Mouse (Mus musculus): Measurements from ENCODE around the gene Fignl1. TPM values are rescaled to one million over a fixed set of nuclear protein-coding genes. Genes with fewer than 3 reads are reported as not detected.

Fignl1 gene
- total RNA-seq (2021): under 1 TPM; 0.59 to 0.60 TPM

DNA sequence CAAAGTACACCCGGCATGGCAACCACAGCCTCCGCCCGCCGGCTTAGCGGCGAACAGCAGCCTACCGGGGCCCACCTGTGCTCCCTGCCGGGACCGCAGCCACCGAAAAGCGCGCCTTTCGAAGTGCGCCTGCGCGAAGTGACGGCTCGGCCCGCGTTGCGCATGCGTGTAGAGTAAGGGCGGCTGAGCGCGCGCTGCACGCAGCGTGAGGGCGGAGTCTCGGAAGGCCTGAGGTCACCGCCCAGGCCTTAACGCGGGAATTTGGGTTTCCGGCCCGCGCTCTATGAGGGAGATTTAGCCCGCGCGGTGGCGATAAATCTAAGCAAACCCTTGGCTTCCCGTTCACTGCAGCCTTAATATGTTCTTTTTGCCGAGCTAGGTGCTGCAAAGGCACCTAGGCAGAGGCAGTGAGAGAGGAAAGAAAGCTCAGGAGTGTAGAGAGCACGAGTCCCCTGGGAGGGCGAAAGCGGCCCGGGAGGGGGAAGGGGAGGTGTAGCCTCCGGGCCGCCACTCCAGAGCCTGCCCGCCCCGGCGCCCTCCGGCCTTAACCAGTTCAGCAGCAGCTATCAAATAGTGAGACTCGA lies at the start of gene Fignl1:
Fignl1 (minus strand) TSS at position 143 of the 584 bp plus-strand sequence.
- peak; percentile 88 for DNase-seq (ENCODE audit: low spot score)
- intact Hi-C loops (cut with DNase I): no loop called here

DNA sequence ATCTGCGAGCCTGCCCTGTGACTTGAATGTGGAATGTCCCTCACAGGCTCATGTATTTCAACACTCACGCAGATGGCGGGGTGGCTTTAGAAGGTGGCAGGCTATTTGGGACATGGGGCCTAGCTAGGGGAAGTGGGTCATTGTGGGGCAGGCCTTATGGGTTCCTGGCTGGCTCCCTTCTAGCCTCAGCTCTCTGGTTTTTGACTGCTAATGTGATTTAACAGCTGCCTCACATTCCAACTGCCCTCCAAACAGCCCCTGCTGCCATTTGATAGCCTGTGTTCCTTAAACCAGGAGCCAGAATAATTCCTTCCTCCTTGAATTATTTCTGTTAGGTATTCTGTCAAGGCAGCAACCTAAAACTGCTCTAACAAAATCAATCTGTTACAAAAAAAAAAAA lies 48.2 kb upstream of the Fignl1 start:
- intact Hi-C loops (cut with DNase I): no loop called here
- no peak for DNase-seq (ENCODE audit: low spot score)

DNA sequence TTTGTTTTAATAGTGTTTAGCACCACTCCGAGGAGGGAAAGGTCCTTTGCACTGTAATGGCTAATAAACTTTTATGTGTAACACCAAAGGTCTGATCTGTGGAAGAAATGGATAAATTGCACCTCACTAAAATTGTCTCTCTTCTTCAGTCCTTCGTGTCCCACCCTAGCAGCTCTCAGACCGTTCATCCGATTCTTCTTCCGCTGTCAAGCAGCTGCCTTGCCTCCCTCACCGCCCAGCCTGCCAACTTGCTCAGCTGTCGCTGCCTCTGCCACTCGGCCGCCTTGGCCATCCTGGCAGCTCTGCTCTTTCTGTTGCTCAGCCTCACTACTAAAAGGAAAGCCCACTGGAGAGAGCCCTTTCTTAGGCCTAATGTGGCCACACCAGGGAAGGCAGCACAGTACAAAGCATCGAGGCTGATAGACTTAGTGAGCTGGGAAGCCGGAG lies 46.9 kb upstream of the Fignl1 start:
- DNase-seq (ENCODE audit: low spot score): no peak
- intact Hi-C loops (cut with DNase I): no loop called here

DNA sequence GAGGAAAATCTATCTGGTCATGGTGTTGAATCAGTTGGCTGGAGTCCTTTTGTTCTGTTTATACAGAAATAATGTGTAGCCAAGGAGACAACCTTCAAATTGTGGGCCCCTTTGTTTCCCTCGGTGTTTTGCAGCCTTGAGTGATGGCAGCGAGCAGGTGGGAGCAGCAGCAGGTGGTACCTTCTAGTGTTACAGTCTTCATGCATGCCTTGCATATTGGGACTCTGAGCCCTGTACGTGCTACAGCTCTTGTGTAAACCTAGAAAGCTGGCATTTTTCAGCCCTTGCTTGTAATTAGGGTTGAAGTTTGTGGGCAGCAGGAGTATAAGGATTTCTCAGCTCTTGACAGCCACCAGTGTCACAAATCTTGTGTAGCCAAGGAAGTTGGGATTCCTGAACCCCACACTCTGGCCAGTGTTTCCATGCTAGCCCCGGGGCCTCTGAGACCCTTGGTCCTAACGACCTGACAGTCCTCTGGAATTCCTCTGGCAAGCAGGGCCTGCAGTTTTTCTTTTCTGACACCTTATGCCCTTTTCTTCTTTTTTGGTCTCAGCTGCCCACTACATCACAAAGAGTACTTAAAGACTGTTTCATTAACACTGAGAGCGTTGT lies 46.4 kb upstream of the Fignl1 start:
- intact Hi-C loops (cut with DNase I): no loop called here
- no peak for DNase-seq (ENCODE audit: low spot score)

DNA sequence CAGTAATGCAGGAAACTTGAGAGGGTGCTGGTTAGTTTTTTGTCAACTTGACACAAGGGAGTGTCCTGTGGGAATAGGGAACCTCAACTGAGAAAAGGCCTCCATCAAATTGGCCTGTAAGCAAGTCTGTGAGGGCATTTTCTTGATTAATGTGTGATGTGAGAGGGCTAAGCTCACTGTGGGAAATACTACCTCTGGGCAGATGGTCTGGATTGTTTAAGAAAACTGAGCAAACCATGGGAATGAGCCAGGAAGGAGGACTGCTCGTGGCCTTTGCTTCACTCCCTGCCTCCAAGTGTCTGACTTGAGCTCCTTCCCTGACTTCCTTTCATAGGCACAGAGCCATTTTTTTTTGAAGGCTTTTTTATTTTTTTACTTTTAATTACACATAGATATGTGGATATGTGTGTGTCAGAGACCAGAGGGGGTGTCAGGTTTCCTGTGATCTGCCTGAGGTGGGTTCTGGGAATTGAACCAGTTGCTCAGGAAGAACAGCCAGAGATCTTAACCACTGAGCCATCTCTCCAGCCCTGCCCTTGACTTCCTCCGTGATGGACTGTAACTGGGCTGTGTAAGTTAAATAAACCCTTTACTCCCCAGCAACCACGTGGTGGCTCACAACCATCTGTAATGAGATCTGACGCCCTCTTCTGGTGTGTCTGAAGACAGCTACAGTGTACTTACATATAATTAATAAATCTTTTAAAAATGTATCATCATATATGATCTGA lies 45.1 kb upstream of the Fignl1 start:
- intact Hi-C loops (cut with DNase I): no loop called here

DNA sequence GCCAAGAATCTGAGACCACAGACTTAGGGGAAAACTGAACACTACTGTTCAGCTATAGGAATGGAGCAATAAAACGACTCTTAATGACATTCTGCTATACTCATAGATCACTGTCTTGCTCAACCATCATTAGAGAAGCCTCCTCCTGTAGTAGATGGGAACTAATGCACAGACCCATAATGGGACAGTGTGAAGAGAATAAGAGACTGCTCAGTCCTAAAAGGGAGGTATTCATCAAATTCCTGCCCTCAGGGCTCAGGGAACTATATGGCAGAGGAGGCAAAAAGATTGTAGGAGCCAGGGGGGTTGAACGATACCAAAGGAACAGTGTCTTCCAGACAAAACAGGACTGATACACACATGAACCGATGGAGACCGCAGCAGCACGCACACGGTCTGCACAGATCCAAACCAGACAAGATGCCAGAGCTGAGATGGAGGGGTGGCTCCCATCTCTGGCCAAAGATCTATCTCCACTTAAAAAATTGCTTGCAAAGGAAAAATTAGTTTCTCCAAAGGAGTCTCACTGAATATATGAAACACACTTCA lies 43.3 kb upstream of the Fignl1 start:
- no peak for DNase-seq (ENCODE audit: low spot score)
- intact Hi-C loops (cut with DNase I): no loop called here

More for the DNA sequence above, 45.1 kb upstream of the Fignl1 start:
- DNase-seq (ENCODE audit: low spot score): no peak

DNA sequence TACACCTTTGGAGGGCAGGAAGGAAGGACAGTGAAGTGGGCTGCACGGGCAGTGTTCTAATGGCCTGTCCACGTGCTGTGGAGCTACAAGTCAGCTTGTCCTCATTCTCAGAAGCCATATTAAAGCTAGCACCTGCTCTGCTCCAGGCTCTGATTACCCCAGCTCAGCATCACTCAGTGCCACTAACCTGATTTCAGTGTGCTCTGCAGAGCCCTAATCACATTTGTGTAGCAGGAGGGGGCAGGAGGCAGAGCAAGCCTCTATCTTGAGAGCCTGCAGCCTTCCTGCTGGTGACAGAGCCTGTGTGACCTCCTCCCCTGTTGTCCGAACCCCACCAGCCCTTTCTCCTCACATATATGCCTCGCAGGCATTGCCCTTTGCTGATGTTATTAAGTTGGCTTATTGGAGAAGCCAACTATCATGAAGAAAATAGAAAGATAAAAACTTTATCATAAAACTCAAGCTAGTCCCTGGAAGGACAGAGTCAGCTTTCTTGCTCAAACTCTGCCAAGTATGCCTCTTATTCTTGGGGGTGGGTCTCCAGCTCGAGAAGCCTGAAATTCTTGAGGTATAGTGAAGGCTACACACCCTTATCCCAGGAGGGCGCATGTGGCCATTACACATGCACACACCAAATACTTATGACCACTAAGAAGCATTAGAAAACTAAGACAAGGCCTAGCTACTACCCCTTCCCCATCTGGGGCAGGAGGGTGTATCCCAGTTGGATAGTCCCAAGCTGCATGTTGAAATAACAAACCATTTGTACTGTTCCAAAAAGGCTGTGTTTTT lies 41.9 kb upstream of the Fignl1 start:
- DNase-seq (ENCODE audit: low spot score): no peak
- intact Hi-C loops (cut with DNase I): no loop called here

DNA sequence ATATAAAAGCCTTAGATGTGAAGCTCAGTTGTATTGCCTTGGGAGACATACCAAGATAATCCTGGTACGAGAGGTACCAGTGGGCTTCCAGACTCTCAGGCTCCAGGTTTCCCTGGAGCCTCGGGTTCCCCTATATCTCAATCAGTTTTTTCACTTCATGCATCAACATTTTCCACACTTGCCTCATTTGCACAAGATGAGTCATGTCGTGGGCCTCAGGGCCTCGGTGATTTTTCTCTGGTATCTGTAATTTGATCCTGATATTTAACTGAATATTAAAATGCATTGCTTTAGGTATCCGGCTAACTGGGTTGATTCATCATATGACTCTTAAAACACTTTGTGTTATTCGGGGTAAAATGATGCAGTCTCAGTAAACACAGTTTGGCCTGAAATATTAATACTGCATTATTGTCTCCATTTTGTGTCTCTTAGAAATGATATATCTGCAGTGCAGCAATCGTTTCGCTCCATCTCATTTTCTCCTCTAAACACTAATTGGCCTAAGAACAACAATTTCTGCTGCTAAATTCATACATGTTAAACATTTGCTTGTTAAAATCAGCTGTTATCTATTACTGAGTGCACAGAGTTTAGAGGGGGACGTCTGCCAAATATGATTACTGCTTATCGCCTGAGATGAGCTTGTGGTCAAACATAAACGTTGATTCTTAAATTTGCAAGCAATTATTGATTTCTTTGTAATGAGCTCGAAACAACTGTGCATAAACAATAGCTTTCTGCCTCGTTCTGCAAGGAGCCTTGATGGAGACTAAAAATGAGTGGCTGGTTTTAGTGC lies 41.0 kb upstream of the Fignl1 start:
- intact Hi-C loops (cut with DNase I): no loop called here
- DNase-seq (ENCODE audit: low spot score): no peak

DNA sequence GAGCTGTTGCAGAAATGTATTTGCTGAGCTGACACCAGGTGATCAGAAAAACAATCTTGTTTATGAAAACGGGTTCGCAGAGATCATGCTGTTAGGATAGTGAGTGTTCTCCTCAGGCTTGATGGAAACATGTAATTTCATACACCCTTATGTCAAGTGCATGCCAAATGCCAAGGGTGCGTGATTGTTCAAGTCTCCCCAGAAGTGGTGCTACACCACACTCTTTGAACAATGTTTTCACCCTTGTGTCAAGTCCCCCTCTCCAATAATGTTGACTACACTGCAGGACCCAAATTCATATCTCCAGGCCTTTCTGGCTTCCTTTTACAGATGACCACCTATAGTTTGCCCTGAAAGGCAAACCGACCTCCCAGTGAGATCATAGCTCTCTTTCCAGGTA lies 39.7 kb upstream of the Fignl1 start:
- no peak for DNase-seq (ENCODE audit: low spot score)
- intact Hi-C loops (cut with DNase I): no loop called here

DNA sequence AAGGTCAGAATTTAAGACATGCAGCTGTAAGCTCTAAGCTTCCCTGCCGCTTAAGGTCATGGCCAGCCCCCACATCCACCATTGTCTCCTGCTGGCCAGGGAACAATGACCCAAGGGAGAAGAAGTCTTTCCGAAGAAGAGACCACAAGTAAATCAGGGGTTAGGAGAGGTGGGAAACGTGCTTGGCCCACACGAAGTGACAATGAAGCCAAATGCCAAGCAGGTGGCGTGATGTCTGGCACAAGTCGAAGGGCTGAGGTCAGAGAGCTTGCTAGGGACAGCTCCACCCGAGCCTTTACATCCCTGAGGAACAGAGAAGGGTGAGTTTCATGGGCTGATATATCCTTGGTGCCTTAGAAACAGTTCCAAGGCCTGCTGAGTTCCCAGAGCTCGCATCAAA lies 36.3 kb upstream of the Fignl1 start:
- intact Hi-C loops (cut with DNase I): no loop called here
- peak; percentile 21 for DNase-seq (ENCODE audit: low spot score)

DNA sequence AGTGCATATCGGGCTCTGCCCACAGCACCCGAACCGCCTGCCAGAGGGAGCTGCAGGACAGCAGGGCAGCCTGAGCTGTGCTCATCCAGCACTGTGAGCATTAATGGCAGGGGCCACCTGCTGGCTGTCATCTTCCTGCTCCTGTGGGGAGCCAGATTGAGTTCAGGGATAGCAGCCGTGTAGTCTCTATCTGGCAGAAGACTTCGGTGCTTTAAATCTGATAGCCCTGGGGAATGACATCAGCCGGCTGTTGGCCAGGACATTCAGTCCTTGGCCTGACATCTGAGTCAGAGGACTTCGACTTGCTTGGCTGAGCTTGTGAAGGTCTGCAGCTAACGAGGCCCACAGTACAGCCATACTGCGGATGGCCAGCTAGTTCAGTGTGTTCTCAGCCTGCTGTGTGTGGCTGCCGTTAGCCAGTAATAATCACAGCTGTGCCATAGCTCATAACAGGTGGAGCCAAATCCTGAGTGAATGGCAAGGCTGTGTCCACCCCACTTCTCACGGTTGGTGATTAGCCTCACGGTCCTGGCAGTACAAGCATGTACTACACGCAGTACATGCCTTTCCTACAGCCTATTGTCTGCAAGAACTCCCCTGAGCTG lies 35.7 kb upstream of the Fignl1 start:
- intact Hi-C loops (cut with DNase I): loop anchor here (1.0 kb wide), 1 partner anchor 129 kb away; no protein-coding TSS in a partner anchor
- peak; percentile 86 for DNase-seq (ENCODE audit: low spot score)

DNA sequence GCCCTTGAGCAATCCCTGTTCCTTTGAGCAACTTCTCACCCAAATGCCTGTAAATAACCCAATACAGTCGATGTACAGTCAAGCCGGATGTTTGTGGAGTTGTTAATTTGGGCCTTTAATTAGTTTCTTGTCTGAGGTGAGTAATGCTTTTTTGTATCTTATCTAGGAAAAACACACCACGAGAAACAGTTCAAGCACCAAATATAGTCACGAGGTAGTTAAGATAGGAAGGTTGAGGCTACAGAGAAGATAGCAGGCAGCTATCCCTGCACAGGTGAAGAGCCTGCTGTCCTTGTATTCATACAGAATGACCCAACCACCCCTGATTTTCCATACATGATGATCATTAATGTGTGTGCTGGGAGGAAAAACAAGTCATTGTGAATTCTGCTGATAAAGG lies 32.8 kb upstream of the Fignl1 start:
- intact Hi-C loops (cut with DNase I): no loop called here
- no peak for DNase-seq (ENCODE audit: low spot score)

DNA sequence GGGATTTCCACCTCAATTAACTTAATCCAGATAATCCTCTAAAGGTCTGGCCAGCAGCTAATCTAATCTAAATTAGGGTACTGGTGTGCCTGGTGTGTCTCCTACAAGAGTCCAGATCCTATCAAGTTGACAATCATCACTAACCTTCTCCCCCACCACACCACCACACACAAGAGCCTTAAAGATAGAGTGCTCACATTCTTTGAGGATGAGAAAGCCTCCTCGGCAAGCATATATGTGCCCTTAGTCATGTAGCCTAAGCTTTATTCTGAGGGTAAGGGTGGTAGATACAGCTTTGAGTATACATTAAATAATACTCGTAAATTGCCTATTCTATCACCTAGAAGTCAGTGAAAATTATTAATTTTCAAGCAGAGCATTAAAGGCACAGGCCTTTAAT lies 32.0 kb upstream of the Fignl1 start:
- DNase-seq (ENCODE audit: low spot score): no peak
- intact Hi-C loops (cut with DNase I): no loop called here

DNA sequence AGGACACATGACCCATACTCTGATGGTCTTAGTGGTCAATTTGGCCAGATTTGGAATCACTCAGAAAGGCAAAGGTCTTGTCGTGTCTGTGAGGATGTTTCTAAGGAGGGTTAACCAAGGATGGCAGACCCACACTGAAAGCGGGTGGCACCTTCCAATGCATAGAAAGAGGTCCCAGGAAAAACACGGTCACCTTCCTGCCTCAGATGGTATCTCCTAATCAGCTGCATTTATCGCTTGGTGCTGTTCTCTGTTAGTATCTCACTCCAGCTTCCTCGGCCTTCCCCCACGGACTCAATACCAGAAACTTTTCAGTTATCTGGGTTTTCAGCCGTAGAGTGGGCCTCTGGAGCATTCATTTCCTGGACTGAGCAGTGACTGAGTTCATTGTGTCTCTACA lies 31.1 kb upstream of the Fignl1 start:
- no peak for DNase-seq (ENCODE audit: low spot score)
- intact Hi-C loops (cut with DNase I): loop anchor here (5.0 kb wide), 1 partner anchor 197 kb away; the partner anchor contains the start of gene Grb10

DNA sequence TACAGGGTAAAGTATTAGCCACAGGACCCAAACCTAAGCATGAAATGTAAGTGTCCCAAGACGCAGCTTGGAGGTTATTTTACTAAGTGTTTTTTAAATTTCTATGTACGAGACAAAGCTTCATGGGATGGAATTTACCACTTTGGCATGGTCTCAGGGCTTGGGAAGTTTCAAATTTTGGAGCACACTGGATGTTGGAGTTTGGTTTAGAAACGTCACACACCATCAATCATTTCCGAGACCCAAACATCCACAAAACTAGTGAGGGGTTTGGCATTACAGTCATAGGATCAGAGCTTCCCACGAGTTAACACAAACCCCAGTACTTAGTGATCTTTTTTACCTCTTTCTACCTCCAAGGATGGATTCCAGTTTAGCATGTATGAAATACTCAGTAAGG lies 28.6 kb upstream of the Fignl1 start:
- DNase-seq (ENCODE audit: low spot score): no peak
- intact Hi-C loops (cut with DNase I): loop anchor here (5.0 kb wide), 1 partner anchor 200 kb away; the partner anchor contains the start of gene Grb10

DNA sequence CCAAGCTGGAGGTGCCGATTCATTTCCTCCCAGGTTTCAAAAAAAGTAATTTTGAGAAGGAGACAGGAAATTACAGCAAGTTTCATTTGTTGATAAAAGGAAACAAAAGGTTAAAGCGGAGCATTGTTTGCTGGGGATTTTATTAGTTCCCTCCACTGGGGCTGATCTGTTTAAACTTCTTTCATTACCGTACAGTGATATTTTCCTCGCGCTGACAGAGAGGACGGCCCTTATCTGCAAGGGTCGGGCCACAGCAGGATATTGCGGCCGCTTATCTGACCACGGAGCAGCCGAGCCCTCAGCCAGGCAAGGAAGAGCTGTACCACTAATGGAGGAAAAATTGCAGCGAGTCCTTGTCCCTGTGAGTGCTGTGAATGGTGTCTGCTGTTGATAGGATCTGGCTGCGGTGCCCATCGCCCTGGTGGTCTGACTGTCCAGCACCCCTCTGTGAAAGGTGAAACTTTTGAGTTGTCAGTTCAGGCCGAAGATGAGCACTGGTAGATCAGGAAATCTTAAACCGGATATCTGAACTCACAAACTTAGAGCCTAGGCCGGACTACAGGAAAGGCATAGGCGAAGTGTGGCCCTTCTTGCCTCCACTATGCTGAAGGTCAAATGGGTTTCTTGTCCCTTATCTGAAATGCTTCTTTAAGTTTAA lies 28.1 kb upstream of the Fignl1 start:
- no peak for DNase-seq (ENCODE audit: low spot score)
- intact Hi-C loops (cut with DNase I): loop anchor here (5.0 kb wide), 1 partner anchor 200 kb away; the partner anchor contains the start of gene Grb10

DNA sequence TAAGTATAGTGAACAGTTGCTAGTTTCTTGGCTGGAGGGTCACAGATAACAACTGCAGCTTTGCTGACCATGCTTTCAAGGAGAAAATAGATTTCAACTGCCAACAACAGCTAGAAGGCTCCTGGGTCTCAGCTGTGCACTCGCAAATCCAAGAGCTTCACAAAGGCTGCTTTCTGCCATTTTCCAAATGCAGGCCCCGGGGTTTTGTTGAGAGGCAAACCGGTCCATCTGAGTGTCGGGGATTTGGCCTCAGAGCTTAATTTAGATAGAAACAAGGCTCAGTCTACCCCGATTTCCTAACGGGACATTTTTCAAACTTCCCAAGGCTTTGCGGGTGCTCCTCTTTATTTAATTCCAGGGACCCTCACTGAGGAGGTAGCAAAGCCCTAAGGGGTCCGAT lies 27.5 kb upstream of the Fignl1 start:
- DNase-seq (ENCODE audit: low spot score): no peak
- intact Hi-C loops (cut with DNase I): loop anchor here (5.0 kb wide), 1 partner anchor 201 kb away; the partner anchor contains the start of gene Grb10

DNA sequence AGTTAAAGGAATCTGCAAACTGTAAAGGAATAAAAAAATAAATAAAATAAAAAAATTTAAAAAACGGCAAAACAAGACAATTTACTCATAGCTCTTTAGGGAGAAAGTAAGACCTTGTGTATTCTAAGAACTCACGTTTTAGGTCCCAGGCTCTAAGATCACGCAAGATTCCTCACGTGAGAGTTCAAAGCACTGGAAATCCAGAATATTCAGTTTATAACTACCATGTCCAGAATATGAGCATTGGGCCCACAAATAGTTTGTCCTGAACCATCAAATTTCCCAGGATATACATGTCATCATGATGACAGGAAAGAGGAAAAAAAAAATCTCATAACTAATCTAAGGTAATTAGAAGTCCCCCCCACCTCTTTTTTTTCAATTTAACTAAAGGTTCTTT lies 27.0 kb upstream of the Fignl1 start:
- intact Hi-C loops (cut with DNase I): loop anchor here (5.0 kb wide), 1 partner anchor 202 kb away; the partner anchor contains the start of gene Grb10
- DNase-seq (ENCODE audit: low spot score): no peak

Measured in heart, postnatal 25 days (tissue).